ENCODE assay signal across 10 mouse cellular contexts in the genomic region with DNA sequence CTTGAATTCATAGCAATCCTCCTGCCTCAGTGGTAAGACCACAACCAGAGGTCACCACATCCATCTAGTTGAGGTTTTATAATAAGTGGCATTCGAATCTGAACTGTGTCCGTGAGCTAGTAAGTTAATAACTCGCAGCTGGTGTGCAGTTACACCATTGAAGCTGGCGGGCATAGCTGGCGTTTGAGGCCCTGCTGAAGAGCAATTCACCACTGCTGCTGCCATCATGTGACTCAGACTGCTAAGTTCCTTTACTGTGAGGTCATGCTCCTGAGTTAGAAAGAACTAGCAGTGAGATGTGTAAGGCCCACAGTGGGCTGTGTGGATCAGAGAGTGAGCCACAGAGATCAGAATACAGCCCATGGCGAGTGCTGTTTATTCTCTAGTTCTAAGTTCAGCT. TPM values are rescaled to one million over a fixed set of nuclear protein-coding genes. Genes with fewer than 3 reads are reported as not detected.
DNase-seq lines count a peak whose midpoint lies in the region.
"Had no signal": no experiment of that assay in that cellular context is flagged by ENCODE, and none has a peak within 500 bp of the region (broad histone marks: within the 10 kb centered on the region; RNA-seq: fewer than 3 reads in every experiment).

No protein-coding gene starts in this region.

- intact Hi-C loops in heart, postnatal 25 days (cut with DNase I): no loop called here

- DNase-seq in embryo, embryonic 11 days: peak; percentile 34
- DNase-seq in embryo, embryonic 10.5 days (ENCODE audit: low spot score): no peak
- DNase-seq in gastrocnemius, postnatal 10 days: peak; percentile 38
- peak; percentile 8 for DNase-seq in heart, postnatal 25 days (ENCODE audit: low spot score)
- DNase-seq in lung, postnatal 36 days: peak; percentile 63
- DNase-seq in thymus, adult 18-20 months: no peak
- no peak for DNase-seq in thymus, postnatal 10 days (ENCODE audit: low spot score in 2 of 2)
- no peak for DNase-seq in layer of hippocampus, adult 11-12 months (ENCODE audit: low spot score)
- DNase-seq: cerebellum, adult 18-20 months; forebrain, postnatal 0 days had no signal

RNA-seq across cellular contexts. Expression of gene Cfl2, which starts 12.0 kb away (rescaled TPM):
- total RNA-seq in gastrocnemius, postnatal 10 days (2021): 100 to 1,000 TPM; 862 to 872 TPM
- total RNA-seq in heart, postnatal 25 days (2021): 100 to 1,000 TPM; 364 to 384 TPM

Comparison
In these comparisons a context has a peak if more than half of its experiments do, and no peak if none do; other contexts are left out.
1. DNase-seq: peak in embryo, embryonic 11 days (single experiment), gastrocnemius, postnatal 10 days (single experiment), heart, postnatal 25 days (single experiment) and lung, postnatal 36 days (single experiment); none in embryo, embryonic 10.5 days (single experiment), thymus, adult 18-20 months (0 of 2), thymus, postnatal 10 days (0 of 2) and layer of hippocampus, adult 11-12 months (single experiment).